In the genomic region with DNA sequence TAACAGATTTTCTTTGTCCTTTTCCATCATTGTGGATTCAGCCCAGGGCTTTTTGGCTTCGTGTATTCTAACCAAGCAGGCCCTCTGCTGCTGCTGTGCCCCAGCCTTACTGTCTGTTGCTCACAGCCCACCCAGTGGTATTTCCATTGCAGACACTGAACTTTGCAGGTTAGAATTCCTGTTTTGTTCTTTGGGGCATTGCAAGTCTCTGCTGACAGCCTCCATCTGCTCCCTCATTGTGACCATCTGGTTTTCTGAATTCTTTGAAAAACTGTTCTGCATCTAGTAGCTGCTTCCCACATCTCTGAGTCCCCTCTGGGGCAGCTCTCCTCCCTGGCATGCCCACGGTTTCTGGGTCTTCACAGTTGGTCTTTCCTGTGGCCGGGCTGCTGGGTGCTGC, we compare ENCODE assay signal across 10 mouse cellular contexts. TPM values are rescaled to one million over a fixed set of nuclear protein-coding genes. Genes with fewer than 3 reads are reported as not detected.
DNase-seq lines count a peak whose midpoint lies in the region; ATAC-seq lines count a peak whose summit lies in the region.
"Had no signal": no experiment of that assay in that cellular context is flagged by ENCODE, and none has a peak within 500 bp of the region (broad histone marks: within the 10 kb centered on the region; RNA-seq: fewer than 3 reads in every experiment).

No protein-coding gene starts in this region.

- peaks cover 28% of the 10 kb centered on the region for H3K4me1 ChIP-seq in forebrain, embryonic 12.5 days
- H3K4me1 ChIP-seq in forebrain, embryonic 10.5 days: peaks cover 16% of the 10 kb centered on the region
- no peaks in the 10 kb centered on the region for H3K4me1 ChIP-seq in kidney, embryonic 14.5 days (ENCODE audit: control insufficient read depth, insufficient read depth, low read length)

- H3K27me3 ChIP-seq in forebrain, embryonic 12.5 days: no peaks in the 10 kb centered on the region
- no peaks in the 10 kb centered on the region for H3K27me3 ChIP-seq in forebrain, embryonic 10.5 days (ENCODE audit: poor library complexity, severe bottlenecking)
- H3K27me3 ChIP-seq in kidney, embryonic 14.5 days (ENCODE audit: control insufficient read depth, insufficient read depth, low read length): no peaks in the 10 kb centered on the region

- H3K4me2 ChIP-seq in forebrain, embryonic 12.5 days: no peak overlapping the region
- no peak overlapping the region for H3K4me2 ChIP-seq in kidney, embryonic 14.5 days (replicated peaks; ENCODE audit: low read depth, low read length)

- no peaks in the 10 kb centered on the region for H3K36me3 ChIP-seq in forebrain, embryonic 12.5 days (replicated peaks)
- no peaks in the 10 kb centered on the region for H3K36me3 ChIP-seq in forebrain, embryonic 10.5 days (replicated peaks)
- H3K36me3 ChIP-seq in kidney, embryonic 14.5 days (ENCODE audit: control insufficient read depth, insufficient read depth, low read length): no peaks in the 10 kb centered on the region

- WGBS in forebrain, embryonic 12.5 days: 56% methylated on average over 3 of the region's 3 CpGs
- 58% methylated on average over 3 of the region's 3 CpGs for WGBS in forebrain, embryonic 10.5 days
- 31% methylated on average over 3 of the region's 3 CpGs for WGBS in kidney, embryonic 14.5 days

- H3K9me3 ChIP-seq in forebrain, embryonic 12.5 days: no peaks in the 10 kb centered on the region
- H3K9me3 ChIP-seq in forebrain, embryonic 10.5 days: no peaks in the 10 kb centered on the region
- no peaks in the 10 kb centered on the region for H3K9me3 ChIP-seq in kidney, embryonic 14.5 days (ENCODE audit: control insufficient read depth, low read length)

- peak overlapping the region; percentile 50; the same call in 1 of the 2 replicates for H3K27ac ChIP-seq in forebrain, embryonic 12.5 days
- no peak overlapping the region for H3K27ac ChIP-seq in forebrain, embryonic 10.5 days
- no peak overlapping the region for H3K27ac ChIP-seq in kidney, embryonic 14.5 days (ENCODE audit: low read depth, low read length)

- ATAC-seq in forebrain, embryonic 12.5 days (ENCODE audit: low FRiP score): no peak
- ATAC-seq in kidney, embryonic 14.5 days (ENCODE audit: low FRiP score, low TSS enrichment): no peak

- no peak for DNase-seq in forebrain, embryonic 10.5 days (ENCODE audit: extremely low spot score, low spot score)
- DNase-seq in right cerebral cortex, adult 18-20 months: peak; percentile 82
- no peak for DNase-seq in right cerebral cortex, postnatal 14 days
- DNase-seq in layer of hippocampus, adult 18-20 months (ENCODE audit: low spot score in 2 of 2): peak; percentile 72 to 89
- DNase-seq in right cerebral cortex, postnatal 25 days: peak; percentile 57
- no peak for DNase-seq in urinary bladder, postnatal 4 days (ENCODE audit: low spot score in 2 of 2)
- DNase-seq: midbrain, embryonic 14.5 days; thymus, adult 2 months had no signal

- H3K4me3 ChIP-seq in forebrain, embryonic 12.5 days (replicated peaks): no peak overlapping the region
- H3K4me3 ChIP-seq in forebrain, embryonic 10.5 days: no peak overlapping the region
- no peak overlapping the region for H3K4me3 ChIP-seq in kidney, embryonic 14.5 days (ENCODE audit: low read length)

- H3K9ac ChIP-seq in forebrain, embryonic 12.5 days: no peak overlapping the region
- no peak overlapping the region for H3K9ac ChIP-seq in kidney, embryonic 14.5 days (ENCODE audit: low read depth, low read length)

RNA-seq across cellular contexts. Expression of a gene that starts 35.8 kb away (rescaled TPM):
- polyA plus RNA-seq in forebrain, embryonic 12.5 days (2016; fragmentation: Nextera tagmentation; extraction: Ambion mirVana): 94.7 and 96.2 TPM in 2 replicates
- 73.0 and 75.0 TPM in 2 replicates for polyA plus RNA-seq in forebrain, embryonic 10.5 days (2016; fragmentation: Nextera tagmentation; extraction: Ambion mirVana)
- total RNA-seq in layer of hippocampus, adult 18-20 months (2021): 100 to 1,000 TPM; 142 to 166 TPM
- polyA plus RNA-seq in kidney, embryonic 14.5 days (2014; fragmentation: Nextera tagmentation; extraction: Ambion mirVana): 134 and 160 TPM in 2 replicates

Comparison
In these comparisons a context has a peak if more than half of its experiments do, and no peak if none do; other contexts are left out.
1. DNase-seq: peak in right cerebral cortex, adult 18-20 months (single experiment), layer of hippocampus, adult 18-20 months (2 of 2) and right cerebral cortex, postnatal 25 days (single experiment); none in forebrain, embryonic 10.5 days (single experiment), right cerebral cortex, postnatal 14 days (single experiment) and urinary bladder, postnatal 4 days (0 of 2).